Mouse (Mus musculus) gastrocnemius, adult 18-20 months (tissue): ENCODE results near the gene Acer2. TPM values are rescaled to one million over a fixed set of nuclear protein-coding genes. Genes with fewer than 3 reads are reported as not detected.

Experiments
- DNase-seq: peaks from one replicate; pipeline ENCODE4 v3.0.0; 2021; ENCODE audit warnings: low spot score
- total RNA-seq, 2 experiments: library from RNA; stranded (reverse); gene quantifications; 2 replicates each; pipeline ENCODE4 v1.2.3; 2021

Acer2 gene
- total RNA-seq, 2 experiments from 2014 or later, result 1.1 to 1.9 TPM

DNA sequence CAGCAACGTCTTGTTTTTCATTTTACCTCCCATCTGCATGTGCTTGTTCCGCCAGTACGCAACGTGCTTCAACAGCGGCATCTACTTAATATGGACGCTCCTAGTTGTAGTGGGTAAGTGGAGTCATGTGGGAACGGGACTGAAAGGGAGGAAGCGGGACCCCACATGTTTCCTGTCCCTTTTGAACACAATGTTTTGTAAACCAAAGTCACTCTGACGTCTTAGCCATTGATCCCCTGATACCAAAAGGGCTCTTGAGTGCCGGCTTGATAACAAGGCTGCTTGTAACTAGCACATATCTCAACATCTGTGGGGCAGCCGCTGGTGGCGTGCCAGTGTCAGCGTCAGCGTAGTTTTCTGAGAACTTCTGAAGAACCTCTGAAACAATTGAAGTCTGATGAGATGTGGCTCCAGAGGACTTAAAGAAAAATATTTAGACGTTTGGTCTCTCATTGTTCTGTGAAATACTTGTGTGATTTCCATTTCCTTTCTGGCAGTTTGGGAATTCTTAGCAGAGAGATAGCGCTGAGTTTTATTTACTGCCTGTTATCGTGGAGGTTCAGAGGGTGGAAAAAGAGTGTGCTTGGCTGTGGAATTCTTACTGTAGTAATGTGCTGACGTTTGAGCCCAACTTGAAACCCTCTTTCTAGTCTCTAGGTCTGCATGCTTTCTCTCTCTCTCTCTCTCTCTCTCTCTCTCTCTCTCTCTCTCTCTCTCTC, 12.1 kb downstream of the Acer2 start:
- DNase-seq, result peak; percentile 19

- DNase-seq, result no peak
Observed at GRCm38 (mm10) chr4:86887879-86888278, 13.7 kb downstream of the Acer2 start.

GRCm38 (mm10) chr4:86897411-86897810, 23.2 kb downstream of the Acer2 start:
- DNase-seq, result peak; percentile 32

DNA sequence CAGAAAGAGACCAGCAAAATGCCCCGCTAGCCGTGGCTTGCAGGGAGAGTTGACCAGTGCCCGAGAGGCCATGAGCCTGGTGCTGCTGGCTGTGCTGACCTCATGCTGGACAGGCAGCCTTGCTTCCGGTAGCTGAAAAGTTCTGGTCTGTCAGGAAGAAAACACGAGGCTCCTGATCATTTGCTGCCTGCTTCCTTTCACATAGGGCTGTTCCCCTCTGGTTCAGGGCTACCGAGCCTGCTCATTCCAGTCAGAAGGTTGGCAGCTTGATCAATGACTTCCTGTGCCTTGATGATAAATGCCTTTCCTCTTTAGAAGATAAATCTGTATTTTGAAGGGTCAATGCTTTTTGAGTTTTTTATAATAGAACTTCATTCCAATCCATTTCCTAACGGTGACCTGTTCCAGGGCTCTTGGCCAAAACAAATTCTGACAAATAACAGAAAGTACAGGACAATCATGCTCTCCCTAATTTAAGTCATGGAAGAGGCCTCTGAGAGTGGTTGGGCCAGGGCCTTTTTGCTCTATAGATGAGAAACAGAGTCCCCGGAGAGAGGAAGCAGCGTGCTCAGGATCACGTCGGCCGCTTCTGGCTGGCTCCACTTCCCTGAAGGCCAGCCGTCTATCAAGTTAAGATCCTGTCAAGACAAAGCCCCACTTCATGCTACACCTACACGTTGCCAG, 24.7 kb downstream of the Acer2 start:
- peak; percentile 38 for DNase-seq

- peak; percentile 11 for DNase-seq
Observed at GRCm38 (mm10) chr4:86902351-86902750, 28.2 kb downstream of the Acer2 start.

DNA sequence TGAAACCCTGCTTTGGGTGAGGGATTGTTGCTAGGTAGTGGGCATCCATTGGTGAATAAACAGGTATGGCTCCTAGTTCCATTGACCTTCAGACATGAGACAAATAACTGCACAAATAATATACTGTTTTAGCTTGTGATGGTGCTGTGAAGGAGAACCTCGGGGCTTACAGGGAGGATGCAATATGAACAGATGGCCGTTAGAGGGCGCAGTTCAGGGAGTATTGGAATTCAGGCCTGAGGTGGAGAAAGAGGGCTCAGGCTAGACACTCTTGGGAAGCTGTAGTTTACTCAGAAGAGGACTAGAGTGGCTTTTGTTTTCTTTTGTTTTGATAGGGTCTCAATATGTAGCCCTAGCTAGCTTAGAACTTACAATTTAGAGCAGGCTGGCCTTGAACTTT, 30.8 kb downstream of the Acer2 start:
- DNase-seq, result no peak

- no peak for DNase-seq
Observed at GRCm38 (mm10) chr4:86905869-86906268, 31.7 kb downstream of the Acer2 start.

- DNase-seq, result no peak
Observed at GRCm38 (mm10) chr4:86911576-86912341, 37.6 kb downstream of the Acer2 start.

- no peak for DNase-seq
Observed at GRCm38 (mm10) chr4:86912757-86913156, 38.6 kb downstream of the Acer2 start.

DNA sequence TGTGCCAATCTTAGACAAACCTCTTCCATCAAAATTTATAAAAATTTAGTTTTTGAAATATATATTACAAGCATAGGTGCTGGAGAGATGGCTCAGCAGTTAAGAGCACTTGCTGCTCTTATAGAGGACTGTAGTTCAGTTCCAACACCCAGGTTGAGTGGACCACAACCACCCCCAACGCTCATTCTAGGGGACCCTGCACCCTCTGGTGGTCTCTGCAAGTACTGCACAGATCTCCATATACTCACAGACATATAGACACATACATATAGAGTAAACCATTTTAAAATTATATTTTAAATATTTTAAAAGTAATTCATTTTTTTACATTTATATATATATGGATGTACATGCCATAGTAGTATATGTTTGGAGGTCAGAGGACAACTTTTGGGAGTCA, 41.9 kb downstream of the Acer2 start:
- no peak for DNase-seq

DNA sequence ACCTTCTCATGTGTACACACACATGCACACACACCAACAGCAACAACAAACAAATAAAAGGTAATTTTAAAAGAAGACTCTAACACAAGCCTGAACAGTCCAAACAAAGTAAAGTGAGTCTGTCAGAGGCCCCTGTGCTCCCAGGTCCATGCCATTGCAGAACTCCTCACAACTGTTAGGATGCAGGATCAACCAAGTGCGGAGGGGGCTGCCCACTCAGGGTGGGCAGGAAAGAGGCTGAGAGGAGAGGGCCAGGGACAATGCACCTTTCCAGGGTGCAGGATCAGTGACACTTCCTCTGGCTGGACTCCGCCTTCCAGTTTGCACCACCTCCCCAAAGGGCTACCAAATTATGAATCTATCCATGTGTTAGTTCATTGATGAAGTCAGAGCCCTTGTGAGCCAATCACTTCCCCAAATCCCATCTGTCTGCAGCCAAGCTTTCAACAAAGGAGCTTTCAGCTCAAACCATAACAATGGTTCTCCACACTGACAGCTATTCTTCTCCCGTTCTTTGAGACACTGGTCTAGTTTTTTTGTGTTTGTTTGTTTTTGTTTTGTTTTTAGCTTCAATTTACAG, 49.4 kb downstream of the Acer2 start:
- DNase-seq, result no peak

- DNase-seq, result peak; percentile 72
Observed at GRCm38 (mm10) chr4:86924804-86925458, 50.7 kb downstream of the Acer2 start.

DNA sequence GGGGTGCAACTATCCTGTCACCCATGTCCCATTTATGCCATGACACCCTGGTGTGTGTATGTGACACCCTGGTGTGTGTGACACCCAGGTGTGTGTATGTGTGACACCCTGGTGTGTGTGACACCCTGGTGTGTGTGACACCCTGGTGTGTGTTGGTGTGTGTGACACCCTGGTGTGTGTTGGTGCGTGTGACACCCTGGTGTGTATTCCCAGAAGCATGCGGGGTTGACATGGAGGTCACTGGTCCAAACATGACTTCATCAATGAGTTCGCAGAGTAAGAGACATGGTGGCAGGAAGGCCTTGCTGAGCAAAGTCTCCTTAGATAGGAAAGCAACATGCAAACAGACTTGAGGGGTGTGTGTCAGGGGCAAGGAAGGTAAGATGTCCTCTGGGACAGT, 52.8 kb downstream of the Acer2 start:
- no peak for DNase-seq

GRCm38 (mm10) chr4:86930101-86930635, 56.0 kb downstream of the Acer2 start:
- no peak for DNase-seq

- no peak for DNase-seq
Observed at GRCm38 (mm10) chr4:86930636-86931456, 56.6 kb downstream of the Acer2 start.

GRCm38 (mm10) chr4:86933026-86933425, 58.8 kb downstream of the Acer2 start:
- no peak for DNase-seq

GRCm38 (mm10) chr4:86936217-86936616, 62.0 kb downstream of the Acer2 start:
- DNase-seq, result no peak

GRCm38 (mm10) chr4:86936706-86937105, 62.5 kb downstream of the Acer2 start:
- DNase-seq, result no peak

DNA sequence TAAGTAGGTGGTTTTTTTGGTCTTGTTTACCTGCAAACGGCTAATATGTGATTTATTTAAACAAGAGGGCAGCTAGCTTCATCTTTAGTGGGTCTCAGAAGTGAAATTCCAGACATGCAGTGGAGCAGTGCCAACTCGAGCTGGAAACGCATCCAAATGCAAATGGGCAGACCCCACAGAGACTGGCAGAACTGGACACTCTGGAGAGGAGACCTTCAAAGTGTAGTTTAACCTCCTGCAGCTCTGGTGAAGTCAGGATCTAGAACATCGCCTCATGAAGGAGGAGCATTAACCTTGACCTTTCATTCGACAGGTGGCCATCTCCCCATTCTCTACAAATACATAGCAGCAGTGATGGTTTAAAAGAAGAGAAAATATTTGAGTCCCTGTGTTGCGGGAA, 68.5 kb downstream of the Acer2 start:
- no peak for DNase-seq

- no peak for DNase-seq
Observed at GRCm38 (mm10) chr4:86943296-86943695, 69.1 kb downstream of the Acer2 start.
